Mouse (Mus musculus): ENCODE data around the gene Crhbp. TPM values are rescaled to one million over a fixed set of nuclear protein-coding genes. Genes with fewer than 3 reads are reported as not detected.

Gene Crhbp
- not detected for polyA plus RNA-seq (2015; fragmentation: Illumina TruSeq; extraction: RNeasy Lipid Tissue Mini Kit (QIAGEN cat#74804); ENCODE audit: insufficient read depth, low read depth, low replicate concordance)

GRCm38 (mm10) chr13:95444824-95445223, at the start of gene Crhbp:
Gene Crhbp (minus strand): TSS chr13:95444924.

GRCm38 (mm10) chr13:95478671-95479413, 34.1 kb upstream of the Crhbp start, which contains the start of gene S100z:
Gene S100z (minus strand): TSS chr13:95478721.

Other genes with a start within 250 kb of the Crhbp start
- gene Pde8b, start 194.6 kb downstream of the Crhbp start, polyA plus RNA-seq (2015; fragmentation: Illumina TruSeq; extraction: RNeasy Lipid Tissue Mini Kit (QIAGEN cat#74804); ENCODE audit: insufficient read depth, low read depth, low replicate concordance) = 1.2 TPM
- gene Zbed3, start 121.3 kb downstream of the Crhbp start, polyA plus RNA-seq (2015; fragmentation: Illumina TruSeq; extraction: RNeasy Lipid Tissue Mini Kit (QIAGEN cat#74804); ENCODE audit: insufficient read depth, low read depth, low replicate concordance) = 6.2 TPM
- 6.5 TPM for gene Aggf1, start 69.6 kb downstream of the Crhbp start, polyA plus RNA-seq (2015; fragmentation: Illumina TruSeq; extraction: RNeasy Lipid Tissue Mini Kit (QIAGEN cat#74804); ENCODE audit: insufficient read depth, low read depth, low replicate concordance)
- gene S100z, start 33.8 kb upstream of the Crhbp start, polyA plus RNA-seq (2015; fragmentation: Illumina TruSeq; extraction: RNeasy Lipid Tissue Mini Kit (QIAGEN cat#74804); ENCODE audit: insufficient read depth, low read depth, low replicate concordance) = not detected
- 1.6 TPM for gene F2rl1, start 80.3 kb upstream of the Crhbp start, polyA plus RNA-seq (2015; fragmentation: Illumina TruSeq; extraction: RNeasy Lipid Tissue Mini Kit (QIAGEN cat#74804); ENCODE audit: insufficient read depth, low read depth, low replicate concordance)
- 4.3 TPM for gene F2r, start 173.6 kb upstream of the Crhbp start, polyA plus RNA-seq (2015; fragmentation: Illumina TruSeq; extraction: RNeasy Lipid Tissue Mini Kit (QIAGEN cat#74804); ENCODE audit: insufficient read depth, low read depth, low replicate concordance)

Measured in pancreas, adult 10 weeks (tissue).